Mouse (Mus musculus) 416B (cell line): ENCODE measurements around the gene Rgs6.

ENCODE experiments used
- DNase-seq: peaks from one replicate; pipeline ENCODE4 v3.0.0; 2011; ENCODE audit warnings: low read depth

Gene Rgs6

GRCm38 (mm10) chr12:82855333-82856107, 267.4 kb downstream of the Rgs6 start:
- DNase-seq = no peak

GRCm38 (mm10) chr12:82865686-82866085, 277.6 kb downstream of the Rgs6 start:
- no peak for DNase-seq

- DNase-seq = no peak
These were observed 292.6 kb downstream of the Rgs6 start for GRCm38 (mm10) chr12:82880711-82881110.

- no peak for DNase-seq
These were observed 295.0 kb downstream of the Rgs6 start for GRCm38 (mm10) chr12:82883079-82883478.

GRCm38 (mm10) chr12:82894971-82895838, 307.1 kb downstream of the Rgs6 start:
- no peak for DNase-seq

- no peak for DNase-seq
These were observed 317.7 kb downstream of the Rgs6 start for GRCm38 (mm10) chr12:82905773-82906172.

GRCm38 (mm10) chr12:82910846-82911245, 322.8 kb downstream of the Rgs6 start:
- DNase-seq = no peak

- no peak for DNase-seq
These were observed 326.0 kb downstream of the Rgs6 start for GRCm38 (mm10) chr12:82914127-82914526.

- no peak for DNase-seq
These were observed 332.1 kb downstream of the Rgs6 start for GRCm38 (mm10) chr12:82920146-82920545.

GRCm38 (mm10) chr12:82921287-82922015, 333.4 kb downstream of the Rgs6 start:
- DNase-seq = no peak

- no peak for DNase-seq
These were observed 334.9 kb downstream of the Rgs6 start for GRCm38 (mm10) chr12:82922856-82923506.

- no peak for DNase-seq
These were observed 344.8 kb downstream of the Rgs6 start for GRCm38 (mm10) chr12:82932706-82933461.

GRCm38 (mm10) chr12:82935121-82935762, 347.1 kb downstream of the Rgs6 start:
- DNase-seq = no peak

- DNase-seq = no peak
These were observed 347.7 kb downstream of the Rgs6 start for GRCm38 (mm10) chr12:82935767-82936166.

- DNase-seq = no peak
These were observed 352.4 kb downstream of the Rgs6 start for GRCm38 (mm10) chr12:82940461-82940860.

GRCm38 (mm10) chr12:82946507-82946906, 358.4 kb downstream of the Rgs6 start:
- DNase-seq = peak; percentile 50

GRCm38 (mm10) chr12:82961111-82961510, 373.0 kb downstream of the Rgs6 start:
- DNase-seq = no peak

- no peak for DNase-seq
These were observed 373.8 kb downstream of the Rgs6 start for GRCm38 (mm10) chr12:82961852-82962251.

- no peak for DNase-seq
These were observed 382.5 kb downstream of the Rgs6 start for GRCm38 (mm10) chr12:82970521-82971105.

GRCm38 (mm10) chr12:82971176-82971575, 383.1 kb downstream of the Rgs6 start:
- no peak for DNase-seq
